Mouse (Mus musculus): ENCODE data around the gene Foxa3.

DNA sequence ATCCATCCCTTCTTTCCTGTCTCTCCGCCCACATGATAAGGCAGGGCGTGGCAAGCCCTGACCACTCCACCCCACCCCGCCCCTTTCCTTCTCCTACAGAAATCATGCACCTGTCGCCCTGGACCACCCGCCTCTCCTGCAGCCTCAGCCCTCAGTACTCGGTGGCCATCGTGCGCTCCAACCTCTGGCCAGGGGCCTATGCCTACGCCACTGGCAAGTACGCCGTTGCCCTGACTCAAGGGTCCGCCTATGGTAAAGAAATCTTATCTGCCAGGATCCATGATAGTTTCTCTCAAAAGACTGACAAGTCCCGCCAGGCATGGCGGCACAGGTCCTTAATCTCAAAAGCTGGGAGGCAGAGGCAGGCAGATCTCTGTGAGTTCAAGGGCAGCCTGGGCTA, 44.6 kb upstream of the Foxa3 start:
- TF ChIP-seq CTCF (IDR thresholded peaks at IDR 0.05; ENCODE audit: low read depth, low read length) = no peak
- TF ChIP-seq POLR2AphosphoS5 (IDR thresholded peaks at IDR 0.05; ENCODE audit: insufficient replicate concordance, low read depth, low read length) = no peak
- TF ChIP-seq GATA1 (IDR thresholded peaks at IDR 0.05; ENCODE audit: borderline replicate concordance, low read length) = no peak
- no peak for TF ChIP-seq GATA2 (IDR thresholded peaks at IDR 0.05; ENCODE audit: borderline replicate concordance, low read depth, low read length)
